Mouse (Mus musculus): ENCODE measurements at regions not wholly inside any gene's neighbourhood (a gene's known extent, or its start where the extent isn't known, plus 50 kb on each side); places are given as distances from the start of the nearest gene placed in this dataset.

- no peaks in the 10 kb centered on the region for H3K36me3 ChIP-seq (ENCODE audit: control insufficient read depth, insufficient read depth, low read length)
- TF ChIP-seq POLR2A (IDR thresholded peaks at IDR 0.05; ENCODE audit: low read depth, low read length): no peak
- no peak for TF ChIP-seq CTCF (IDR thresholded peaks at IDR 0.05; ENCODE audit: extremely low read depth, insufficient read length, insufficient replicate concordance, low read depth, low read length)
- H3K27ac ChIP-seq (ENCODE audit: insufficient read depth, low read depth, low read length): no peak overlapping the region
- H3K4me1 ChIP-seq (ENCODE audit: control insufficient read depth, insufficient read depth, insufficient read length, low read length): no peaks in the 10 kb centered on the region
- WGBS: 64% methylated on average over 10 of the region's 10 CpGs
- no peak overlapping the region for H3K4me3 ChIP-seq (ENCODE audit: low read depth, low read length)
- H3K27me3 ChIP-seq (ENCODE audit: control insufficient read depth, insufficient read depth, low read length): no peaks in the 10 kb centered on the region
Measured at GRCm38 (mm10) chr5:111561301-111561700, 144.1 kb downstream of the Mn1 start.

DNA sequence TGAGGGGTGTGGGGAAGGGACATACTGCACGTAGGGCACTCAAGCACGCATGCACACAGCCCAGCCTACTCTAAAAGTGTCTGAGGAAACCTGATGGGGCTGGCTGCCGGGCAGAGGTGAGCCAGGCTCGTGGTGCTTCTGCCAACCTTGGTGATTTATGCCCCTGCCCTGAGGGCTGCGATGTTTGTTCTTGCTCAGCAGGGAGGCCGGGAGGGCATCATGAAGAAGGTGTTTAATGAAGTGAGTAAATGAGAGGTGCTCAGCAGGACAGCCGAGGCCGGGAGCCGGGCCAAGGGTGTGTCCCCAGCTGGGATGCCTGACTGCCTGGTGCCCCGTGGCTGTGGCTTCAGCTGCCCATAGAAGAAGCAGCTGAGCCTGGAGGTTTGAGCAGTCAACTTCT is 153.7 kb downstream of the Mn1 start:
- TF ChIP-seq POLR2A (IDR thresholded peaks at IDR 0.05; ENCODE audit: low read depth, low read length): no peak
- no peak for TF ChIP-seq CTCF (IDR thresholded peaks at IDR 0.05; ENCODE audit: extremely low read depth, insufficient read length, insufficient replicate concordance, low read depth, low read length)
- 7% methylated on average over 10 of the region's 10 CpGs for WGBS
- H3K4me1 ChIP-seq (ENCODE audit: control insufficient read depth, insufficient read depth, insufficient read length, low read length): peaks cover 2% of the 10 kb centered on the region; the same call in 1 of the 2 replicates
- H3K4me3 ChIP-seq (ENCODE audit: low read depth, low read length): no peak overlapping the region
- no peaks in the 10 kb centered on the region for H3K27me3 ChIP-seq (ENCODE audit: control insufficient read depth, insufficient read depth, low read length)
- no peaks in the 10 kb centered on the region for H3K36me3 ChIP-seq (ENCODE audit: control insufficient read depth, insufficient read depth, low read length)
- H3K27ac ChIP-seq (ENCODE audit: insufficient read depth, low read depth, low read length): no peak overlapping the region

GRCm38 (mm10) chr5:111573265-111573873 is 156.2 kb downstream of the Mn1 start:
- TF ChIP-seq POLR2A (IDR thresholded peaks at IDR 0.05; ENCODE audit: low read depth, low read length): no peak
- no peak for TF ChIP-seq CTCF (IDR thresholded peaks at IDR 0.05; ENCODE audit: extremely low read depth, insufficient read length, insufficient replicate concordance, low read depth, low read length)
- no peaks in the 10 kb centered on the region for H3K36me3 ChIP-seq (ENCODE audit: control insufficient read depth, insufficient read depth, low read length)
- H3K4me3 ChIP-seq (ENCODE audit: low read depth, low read length): no peak overlapping the region
- peaks cover 2% of the 10 kb centered on the region; the same call in 1 of the 2 replicates for H3K4me1 ChIP-seq (ENCODE audit: control insufficient read depth, insufficient read depth, insufficient read length, low read length)
- WGBS: 18% methylated on average over 13 of the region's 13 CpGs
- H3K27me3 ChIP-seq (ENCODE audit: control insufficient read depth, insufficient read depth, low read length): no peaks in the 10 kb centered on the region
- no peak overlapping the region for H3K27ac ChIP-seq (ENCODE audit: insufficient read depth, low read depth, low read length)

DNA sequence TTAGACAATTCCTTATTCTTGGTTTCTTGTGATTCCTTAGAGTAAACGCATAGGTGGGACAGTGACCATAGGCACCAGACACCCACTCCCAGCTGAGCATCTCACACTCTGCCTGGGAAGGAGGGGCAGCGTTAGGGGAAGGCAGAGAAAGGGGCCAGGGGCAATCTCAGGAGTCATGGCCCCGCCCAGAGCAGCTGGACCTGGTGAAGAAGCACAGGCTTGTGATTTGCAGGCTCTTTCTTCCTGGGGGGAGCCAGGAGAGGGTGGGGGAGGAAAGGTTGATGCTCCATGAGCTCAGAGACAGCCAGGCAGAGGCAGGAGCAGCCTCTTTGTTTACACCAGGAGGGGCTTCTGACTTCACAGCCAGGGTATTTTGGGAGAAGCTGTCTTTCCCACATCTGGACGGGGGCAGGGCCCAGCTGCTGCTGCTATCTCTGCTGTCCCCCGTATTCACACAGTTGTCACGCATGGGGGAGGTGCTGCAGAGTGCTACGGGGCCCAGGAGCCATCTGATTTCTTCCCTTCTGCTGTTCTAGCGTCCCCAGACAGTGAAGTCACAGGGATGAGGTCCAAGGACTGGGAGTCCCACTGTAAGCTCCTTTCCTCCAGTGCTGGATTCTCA is 157.2 kb downstream of the Mn1 start:
- no peak overlapping the region for H3K27ac ChIP-seq (ENCODE audit: insufficient read depth, low read depth, low read length)
- H3K4me1 ChIP-seq (ENCODE audit: control insufficient read depth, insufficient read depth, insufficient read length, low read length): peaks cover 2% of the 10 kb centered on the region; the same call in 1 of the 2 replicates
- no peaks in the 10 kb centered on the region for H3K36me3 ChIP-seq (ENCODE audit: control insufficient read depth, insufficient read depth, low read length)
- 34% methylated on average over 8 of the region's 8 CpGs for WGBS
- no peak overlapping the region for H3K4me3 ChIP-seq (ENCODE audit: low read depth, low read length)
- no peak for TF ChIP-seq CTCF (IDR thresholded peaks at IDR 0.05; ENCODE audit: extremely low read depth, insufficient read length, insufficient replicate concordance, low read depth, low read length)
- TF ChIP-seq POLR2A (IDR thresholded peaks at IDR 0.05; ENCODE audit: low read depth, low read length): no peak
- H3K27me3 ChIP-seq (ENCODE audit: control insufficient read depth, insufficient read depth, low read length): no peaks in the 10 kb centered on the region; the same call in 1 of the 2 replicates

GRCm38 (mm10) chr5:111575376-111575775 is 158.2 kb downstream of the Mn1 start:
- TF ChIP-seq POLR2A (IDR thresholded peaks at IDR 0.05; ENCODE audit: low read depth, low read length) (no peak), CTCF (IDR thresholded peaks at IDR 0.05; ENCODE audit: extremely low read depth, insufficient read length, insufficient replicate concordance, low read depth, low read length) (no peak)
- 60% methylated on average over 5 of the region's 5 CpGs for WGBS
- peaks cover 2% of the 10 kb centered on the region; the same call in 1 of the 2 replicates for H3K4me1 ChIP-seq (ENCODE audit: control insufficient read depth, insufficient read depth, insufficient read length, low read length)

DNA sequence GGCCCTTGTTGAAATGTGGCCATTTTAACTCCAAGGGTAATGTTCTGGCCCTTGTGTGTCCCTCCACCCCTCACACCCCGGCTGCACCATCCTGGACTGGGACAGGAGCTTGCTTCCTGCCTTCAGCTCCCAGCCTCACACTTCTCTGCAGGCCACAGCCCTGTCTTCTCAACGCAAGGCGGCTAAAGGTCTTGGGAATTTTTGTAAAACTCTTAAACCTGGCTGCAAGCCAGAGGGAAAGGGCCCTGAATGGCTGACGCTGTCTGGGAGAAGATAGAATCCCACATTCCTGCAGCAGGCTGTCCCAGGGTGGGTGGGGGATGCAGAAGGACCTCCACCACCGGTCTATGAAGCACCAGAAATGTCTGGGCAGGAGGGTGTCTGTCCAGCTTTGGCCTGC is 156.3 kb upstream of the Gm26897 start:
- H3K27ac ChIP-seq (ENCODE audit: insufficient read depth, low read depth, low read length): no peak overlapping the region
- TF ChIP-seq CTCF (IDR thresholded peaks at IDR 0.05; ENCODE audit: extremely low read depth, insufficient read length, insufficient replicate concordance, low read depth, low read length): no peak
- no peak for TF ChIP-seq POLR2A (IDR thresholded peaks at IDR 0.05; ENCODE audit: low read depth, low read length)
- peaks cover 11% of the 10 kb centered on the region for H3K27me3 ChIP-seq (ENCODE audit: control insufficient read depth, insufficient read depth, low read length)
- H3K36me3 ChIP-seq (ENCODE audit: control insufficient read depth, insufficient read depth, low read length): no peaks in the 10 kb centered on the region
- H3K4me1 ChIP-seq (ENCODE audit: control insufficient read depth, insufficient read depth, insufficient read length, low read length): no peaks in the 10 kb centered on the region
- H3K4me3 ChIP-seq (ENCODE audit: low read depth, low read length): no peak overlapping the region
- 20% methylated on average over 5 of the region's 5 CpGs for WGBS

More at GRCm38 (mm10) chr5:111575376-111575775, 158.2 kb downstream of the Mn1 start:
- no peak overlapping the region for H3K27ac ChIP-seq (ENCODE audit: insufficient read depth, low read depth, low read length)
- H3K4me3 ChIP-seq (ENCODE audit: low read depth, low read length): no peak overlapping the region
- no peaks in the 10 kb centered on the region for H3K36me3 ChIP-seq (ENCODE audit: control insufficient read depth, insufficient read depth, low read length)
- no peaks in the 10 kb centered on the region; the same call in 1 of the 2 replicates for H3K27me3 ChIP-seq (ENCODE audit: control insufficient read depth, insufficient read depth, low read length)

- no peak for TF ChIP-seq CTCF (IDR thresholded peaks at IDR 0.05; ENCODE audit: extremely low read depth, insufficient read length, insufficient replicate concordance, low read depth, low read length)
- no peak for TF ChIP-seq POLR2A (IDR thresholded peaks at IDR 0.05; ENCODE audit: low read depth, low read length)
- H3K27me3 ChIP-seq (ENCODE audit: control insufficient read depth, insufficient read depth, low read length): peaks cover 11% of the 10 kb centered on the region
- no peak overlapping the region for H3K27ac ChIP-seq (ENCODE audit: insufficient read depth, low read depth, low read length)
- no peaks in the 10 kb centered on the region for H3K4me1 ChIP-seq (ENCODE audit: control insufficient read depth, insufficient read depth, insufficient read length, low read length)
- no peak overlapping the region for H3K4me3 ChIP-seq (ENCODE audit: low read depth, low read length)
- WGBS: 67% methylated on average over 5 of the region's 5 CpGs
- H3K36me3 ChIP-seq (ENCODE audit: control insufficient read depth, insufficient read depth, low read length): no peaks in the 10 kb centered on the region
Measured at GRCm38 (mm10) chr5:111578088-111578487, 155.6 kb upstream of the Gm26897 start.

All from small intestine, adult 2 months (tissue).